Mouse (Mus musculus): Measurements from ENCODE around the gene Zbtb39. TPM values are rescaled to one million over a fixed set of nuclear protein-coding genes. Genes with fewer than 3 reads are reported as not detected.

The Zbtb39 gene
- total RNA-seq, 1 experiment, result 8.3 TPM

DNA sequence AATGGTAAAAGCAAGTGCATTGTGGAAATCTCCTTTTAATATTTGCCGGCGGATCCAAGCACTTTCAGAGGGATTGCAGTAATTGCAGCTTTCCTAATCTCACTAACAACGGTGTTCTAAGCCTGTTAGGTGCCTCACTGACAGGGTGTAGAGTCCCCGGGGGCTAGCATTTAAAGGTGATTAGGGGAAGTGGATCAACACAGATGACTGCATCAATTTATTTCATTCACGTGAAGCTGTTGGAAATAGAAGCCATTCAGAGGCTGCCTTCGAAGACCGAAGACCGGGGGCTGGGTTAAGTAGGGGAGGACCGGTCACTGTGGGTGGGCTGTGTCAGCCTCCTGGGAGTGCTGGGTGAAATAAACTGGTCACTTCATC, 8.4 kb upstream of the Zbtb39 start:
- H3K9me3 ChIP-seq (ENCODE audit: control insufficient read depth, insufficient read depth, low read depth, low read length), result no peaks in the 10 kb centered on the region
- H3K4me1 ChIP-seq (ENCODE audit: control insufficient read depth in 2 of 2, insufficient read depth in 2 of 2, low read length in 2 of 2, poor library complexity in 1 of 2), result peaks cover 7 to 13% of the 10 kb centered on the region in 2 experiments; a peak in 1 of 4 replicates
- TF ChIP-seq CHD2 (IDR thresholded peaks at IDR 0.05; ENCODE audit: low read depth, low read length), result no peak
- TF ChIP-seq MAFK (IDR thresholded peaks at IDR 0.05; ENCODE audit: insufficient read depth, low read depth, low read length), result no peak
- no peak for TF ChIP-seq ZNF384 (IDR thresholded peaks at IDR 0.05; ENCODE audit: low read depth, low read length)
- TF ChIP-seq ZC3H11A (IDR thresholded peaks at IDR 0.05; ENCODE audit: borderline replicate concordance, low read depth, low read length), result no peak
- no peak for TF ChIP-seq HCFC1 (IDR thresholded peaks at IDR 0.05; ENCODE audit: borderline replicate concordance, insufficient read depth, low read length)
- DNase-seq (ENCODE audit: low read depth, low spot score), result no peak
- in situ Hi-C loops (cut with MboI; ENCODE audit: low sequenced_read_pairs in 2 of 2, unreplicated experiment in 2 of 2), result no loop called here
- H3K36me3 ChIP-seq (ENCODE audit: control insufficient read depth, insufficient read depth, low read length, poor library complexity, severe bottlenecking), result no peaks in the 10 kb centered on the region
- H3K27ac ChIP-seq (ENCODE audit: insufficient read depth, low read depth, low read length, poor library complexity, severe bottlenecking), result no peak overlapping the region
- no peak overlapping the region for H3K4me3 ChIP-seq (ENCODE audit: insufficient read depth in 1 of 2, low read depth in 1 of 2, low read length in 2 of 2, poor library complexity in 1 of 2, severe bottlenecking in 1 of 2)
- H3K9ac ChIP-seq (ENCODE audit: insufficient read depth, low read depth, low read length, poor library complexity, severe bottlenecking), result no peak overlapping the region

DNA sequence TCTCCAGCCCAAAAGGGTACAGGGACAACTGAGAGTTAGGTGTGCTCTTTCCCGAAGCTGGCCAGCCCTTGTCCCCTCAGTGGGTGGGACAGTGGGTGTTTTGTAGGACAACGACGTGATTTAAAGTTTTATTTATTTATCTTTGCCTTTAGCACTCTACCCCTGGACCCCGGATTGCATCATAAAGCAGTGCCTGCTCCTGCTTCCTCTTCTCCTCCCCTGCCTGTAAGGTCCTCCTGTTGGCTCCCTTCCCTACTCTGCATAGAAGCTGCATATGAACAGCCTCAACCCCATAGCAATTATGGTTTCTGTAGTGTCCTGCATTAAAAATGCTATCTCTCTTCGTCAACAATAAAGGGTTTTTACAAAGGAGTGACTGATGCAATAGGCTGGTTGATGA, 7.9 kb upstream of the Zbtb39 start:
- TF ChIP-seq CHD2 (IDR thresholded peaks at IDR 0.05; ENCODE audit: low read depth, low read length), result no peak
- TF ChIP-seq ZC3H11A (IDR thresholded peaks at IDR 0.05; ENCODE audit: borderline replicate concordance, low read depth, low read length), result no peak
- TF ChIP-seq ZNF384 (IDR thresholded peaks at IDR 0.05; ENCODE audit: low read depth, low read length), result no peak
- no peak for TF ChIP-seq HCFC1 (IDR thresholded peaks at IDR 0.05; ENCODE audit: borderline replicate concordance, insufficient read depth, low read length)
- TF ChIP-seq MAFK (IDR thresholded peaks at IDR 0.05; ENCODE audit: insufficient read depth, low read depth, low read length), result no peak
- no peaks in the 10 kb centered on the region for H3K36me3 ChIP-seq (ENCODE audit: control insufficient read depth, insufficient read depth, low read length, poor library complexity, severe bottlenecking)
- no peaks in the 10 kb centered on the region for H3K9me3 ChIP-seq (ENCODE audit: control insufficient read depth, insufficient read depth, low read depth, low read length)
- in situ Hi-C loops (cut with MboI; ENCODE audit: low sequenced_read_pairs in 2 of 2, unreplicated experiment in 2 of 2), result no loop called here
- peaks cover 7 to 13% of the 10 kb centered on the region in 2 experiments; a peak in 1 of 4 replicates for H3K4me1 ChIP-seq (ENCODE audit: control insufficient read depth in 2 of 2, insufficient read depth in 2 of 2, low read length in 2 of 2, poor library complexity in 1 of 2)
- DNase-seq (ENCODE audit: low read depth, low spot score), result no peak
- no peak overlapping the region for H3K4me3 ChIP-seq (ENCODE audit: insufficient read depth in 1 of 2, low read depth in 1 of 2, low read length in 2 of 2, poor library complexity in 1 of 2, severe bottlenecking in 1 of 2)
- no peak overlapping the region for H3K27ac ChIP-seq (ENCODE audit: insufficient read depth, low read depth, low read length, poor library complexity, severe bottlenecking)
- H3K9ac ChIP-seq (ENCODE audit: insufficient read depth, low read depth, low read length, poor library complexity, severe bottlenecking), result no peak overlapping the region

DNA sequence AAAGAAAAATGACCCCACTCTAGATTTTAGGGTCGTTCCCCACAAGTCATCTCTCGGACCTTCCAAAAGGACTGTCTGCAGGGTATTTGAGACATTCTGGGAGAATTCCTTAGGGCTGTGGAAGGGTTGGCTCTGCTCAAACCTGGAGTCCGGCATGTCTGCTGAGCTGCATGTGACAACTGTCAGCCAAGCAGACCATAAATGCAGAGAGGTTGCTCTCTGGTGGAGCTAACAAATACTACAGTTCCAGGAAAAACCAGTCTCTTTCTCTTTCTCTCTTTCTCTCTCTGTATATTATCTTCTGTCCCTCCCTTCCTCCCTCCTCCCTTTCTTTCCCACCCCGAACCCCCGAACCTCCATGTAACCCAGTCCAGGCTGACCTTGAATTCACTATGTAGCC, 4.9 kb upstream of the Zbtb39 start:
- TF ChIP-seq ZC3H11A (IDR thresholded peaks at IDR 0.05; ENCODE audit: borderline replicate concordance, low read depth, low read length), result 0 out of 2 replicates have a peak, but pooled peaks have one; percentile 11
- no peak; the same call in 1 of the 2 replicates for TF ChIP-seq ZNF384 (IDR thresholded peaks at IDR 0.05; ENCODE audit: low read depth, low read length)
- Histone ChIP-seq H3K27ac (ENCODE audit: insufficient read depth, low read depth, low read length, poor library complexity, severe bottlenecking) (no peak overlapping the region), H3K36me3 (ENCODE audit: control insufficient read depth, insufficient read depth, low read length, poor library complexity, severe bottlenecking) (no peaks in the 10 kb centered on the region), H3K4me3 (ENCODE audit: insufficient read depth in 1 of 2, low read depth in 1 of 2, low read length in 2 of 2, poor library complexity in 1 of 2, severe bottlenecking in 1 of 2) (no peak overlapping the region), H3K4me1 (ENCODE audit: control insufficient read depth in 2 of 2, insufficient read depth in 2 of 2, low read length in 2 of 2, poor library complexity in 1 of 2) (peaks cover 5 to 11% of the 10 kb centered on the region in 2 experiments; a peak in 1 of 4 replicates), H3K9ac (ENCODE audit: insufficient read depth, low read depth, low read length, poor library complexity, severe bottlenecking) (no peak overlapping the region), H3K9me3 (ENCODE audit: control insufficient read depth, insufficient read depth, low read depth, low read length) (no peaks in the 10 kb centered on the region)
- in situ Hi-C loops (cut with MboI; ENCODE audit: low sequenced_read_pairs in 2 of 2, unreplicated experiment in 2 of 2), result no loop called here
- no peak for DNase-seq (ENCODE audit: low read depth, low spot score)

DNA sequence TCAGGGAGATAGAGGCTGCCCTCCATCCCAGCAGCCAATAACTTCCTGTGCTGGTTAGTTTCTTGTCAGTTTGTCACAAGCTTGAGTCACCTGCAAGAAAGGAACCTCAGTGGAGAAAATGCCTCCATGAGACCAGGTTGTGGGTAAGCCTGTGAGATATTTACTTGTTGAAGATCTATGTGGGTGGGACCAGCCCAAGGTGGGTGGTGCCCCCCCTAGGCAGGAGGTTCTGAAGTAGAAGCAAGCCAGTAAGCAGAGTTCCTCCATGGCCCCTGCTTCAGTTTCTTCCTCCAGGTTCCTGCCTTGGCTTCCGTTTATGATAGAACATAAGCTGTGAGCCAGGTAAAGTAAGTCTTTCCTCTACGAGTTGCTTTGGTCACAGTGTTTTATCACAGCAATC, 3.1 kb upstream of the Zbtb39 start:
- no peak for TF ChIP-seq ZC3H11A (IDR thresholded peaks at IDR 0.05; ENCODE audit: borderline replicate concordance, low read depth, low read length)
- no peak for TF ChIP-seq ZNF384 (IDR thresholded peaks at IDR 0.05; ENCODE audit: low read depth, low read length)
- no peak for TF ChIP-seq MAFK (IDR thresholded peaks at IDR 0.05; ENCODE audit: insufficient read depth, low read depth, low read length)
- no peak for TF ChIP-seq HCFC1 (IDR thresholded peaks at IDR 0.05; ENCODE audit: borderline replicate concordance, insufficient read depth, low read length)
- no peak for TF ChIP-seq CHD2 (IDR thresholded peaks at IDR 0.05; ENCODE audit: low read depth, low read length)
- H3K4me1 ChIP-seq (ENCODE audit: control insufficient read depth in 2 of 2, insufficient read depth in 2 of 2, low read length in 2 of 2, poor library complexity in 1 of 2), result peaks cover 2 to 11% of the 10 kb centered on the region in 2 experiments; a peak in 2 of 4 replicates

DNA sequence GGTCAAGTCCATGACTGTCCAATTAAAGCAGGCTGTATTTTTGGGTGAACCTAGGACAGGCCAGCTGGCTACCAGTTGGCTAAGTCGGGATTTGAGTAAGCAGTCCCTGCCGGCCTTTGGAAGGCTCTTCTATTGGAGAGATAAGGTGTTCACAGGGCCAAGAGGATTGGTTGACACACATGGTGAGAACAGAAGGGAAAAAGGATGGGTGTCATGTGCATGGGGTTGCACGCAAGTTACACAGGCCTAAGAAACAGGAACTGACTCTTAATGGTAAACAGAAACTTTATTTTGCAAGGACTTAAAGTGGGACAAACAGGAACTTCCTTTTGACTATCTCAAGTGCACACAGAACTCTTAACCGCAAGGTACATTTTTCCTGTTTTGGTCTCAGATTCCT, 2.4 kb upstream of the Zbtb39 start:
- H3K4me1 ChIP-seq (ENCODE audit: control insufficient read depth in 2 of 2, insufficient read depth in 2 of 2, low read length in 2 of 2, poor library complexity in 1 of 2), result peaks cover 2 to 13% of the 10 kb centered on the region in 2 experiments; a peak in 2 of 4 replicates

More for the DNA sequence above, 3.1 kb upstream of the Zbtb39 start:
- Histone ChIP-seq H3K4me3 (ENCODE audit: insufficient read depth in 1 of 2, low read depth in 1 of 2, low read length in 2 of 2, poor library complexity in 1 of 2, severe bottlenecking in 1 of 2) (no peak overlapping the region), H3K27ac (ENCODE audit: insufficient read depth, low read depth, low read length, poor library complexity, severe bottlenecking) (no peak overlapping the region), H3K9me3 (ENCODE audit: control insufficient read depth, insufficient read depth, low read depth, low read length) (no peaks in the 10 kb centered on the region), H3K36me3 (ENCODE audit: control insufficient read depth, insufficient read depth, low read length, poor library complexity, severe bottlenecking) (no peaks in the 10 kb centered on the region; the same call in 1 of the 2 replicates), H3K9ac (ENCODE audit: insufficient read depth, low read depth, low read length, poor library complexity, severe bottlenecking) (no peak overlapping the region)
- in situ Hi-C loops (cut with MboI; ENCODE audit: low sequenced_read_pairs in 2 of 2, unreplicated experiment in 2 of 2), result no loop called here
- DNase-seq (ENCODE audit: low read depth, low spot score), result no peak

More for the DNA sequence above, 2.4 kb upstream of the Zbtb39 start:
- no peak overlapping the region for H3K9ac ChIP-seq (ENCODE audit: insufficient read depth, low read depth, low read length, poor library complexity, severe bottlenecking)
- H3K4me3 ChIP-seq (ENCODE audit: insufficient read depth in 1 of 2, low read depth in 1 of 2, low read length in 2 of 2, poor library complexity in 1 of 2, severe bottlenecking in 1 of 2), result no peak overlapping the region
- TF ChIP-seq ZNF384 (IDR thresholded peaks at IDR 0.05; ENCODE audit: low read depth, low read length) (no peak), CHD2 (IDR thresholded peaks at IDR 0.05; ENCODE audit: low read depth, low read length) (no peak), MAFK (IDR thresholded peaks at IDR 0.05; ENCODE audit: insufficient read depth, low read depth, low read length) (no peak), ZC3H11A (IDR thresholded peaks at IDR 0.05; ENCODE audit: borderline replicate concordance, low read depth, low read length) (no peak), HCFC1 (IDR thresholded peaks at IDR 0.05; ENCODE audit: borderline replicate concordance, insufficient read depth, low read length) (no peak)
- no peaks in the 10 kb centered on the region for H3K9me3 ChIP-seq (ENCODE audit: control insufficient read depth, insufficient read depth, low read depth, low read length)
- in situ Hi-C loops (cut with MboI; ENCODE audit: low sequenced_read_pairs in 2 of 2, unreplicated experiment in 2 of 2), result no loop called here
- H3K36me3 ChIP-seq (ENCODE audit: control insufficient read depth, insufficient read depth, low read length, poor library complexity, severe bottlenecking), result peaks cover 2% of the 10 kb centered on the region
- no peak for DNase-seq (ENCODE audit: low read depth, low spot score)
- H3K27ac ChIP-seq (ENCODE audit: insufficient read depth, low read depth, low read length, poor library complexity, severe bottlenecking), result no peak overlapping the region

All from ES-E14 (cell line).